Mouse (Mus musculus) bone marrow macrophage, adult 2 months (primary cell): ENCODE measurements at regions not wholly inside any gene's neighbourhood (a gene's known extent, or its start where the extent isn't known, plus 50 kb on each side); places are given as distances from the start of the nearest gene placed in this dataset.

Experiments used
- CTCF ChIP-seq: IDR thresholded peaks from 2 replicates; pipeline ENCODE4 v1.5.1; 2012; ENCODE audit warnings: low read depth, mild to moderate bottlenecking, low read length, moderate library complexity
- POLR2A ChIP-seq: IDR thresholded peaks from 2 replicates; pipeline ENCODE4 v1.6.1; 2012; ENCODE audit warnings: mild to moderate bottlenecking, low read depth, low read length, borderline replicate concordance

GRCm38 (mm10) chr1:92774006-92774405 is 57.4 kb upstream of the Gpc1 start:
- TF ChIP-seq CTCF (no peak), POLR2A (no peak)
